Mouse (Mus musculus) midbrain, embryonic 14.5 days (tissue): ENCODE results near the gene Zfp322a. TPM values are rescaled to one million over a fixed set of nuclear protein-coding genes. Genes with fewer than 3 reads are reported as not detected.

Experiments
- ATAC-seq: fragments of 200-750 bp; cut with Nextera tagmentation; 2 replicates; pipeline ENCODE4 v1.8.0; 2017; ENCODE audit warnings: moderate number of reproducible peaks, moderate library complexity; ENCODE audit not compliant: low FRiP score, low TSS enrichment
- DNase-seq: peaks from one replicate; pipeline ENCODE4 v3.0.0-alpha.2; 2015
- H3K27ac ChIP-seq: fragments of 300-500 bp; sonication (generic); replicated peaks from 2 replicates; pipeline ENCODE4 v1.5.1; 2014; ENCODE audit warnings: mild to moderate bottlenecking, low read depth, low read length, moderate library complexity
- H3K27me3 ChIP-seq: fragments of 300-500 bp; sonication (generic); 2 replicates; pipeline ENCODE4 v1.6.1; 2014; ENCODE audit warnings: low read length, control low read depth, mixed read lengths; ENCODE audit not compliant: control insufficient read depth, insufficient read depth
- H3K36me3 ChIP-seq: fragments of 300-500 bp; sonication (generic); 2 replicates; pipeline ENCODE4 v1.6.1; 2014; ENCODE audit warnings: low read length, control low read depth; ENCODE audit not compliant: control insufficient read depth, insufficient read depth
- H3K4me1 ChIP-seq: fragments of 300-500 bp; sonication (generic); 2 replicates; pipeline ENCODE4 v1.6.1; 2014; ENCODE audit warnings: mild to moderate bottlenecking, antibody characterized with exemption, low read length, control low read depth; ENCODE audit not compliant: control insufficient read depth, insufficient read depth
- H3K4me2 ChIP-seq: fragments of 300-500 bp; sonication (generic); 2 replicates; pipeline ENCODE4 v1.6.1; 2014; ENCODE audit warnings: mild to moderate bottlenecking, low read length, moderate library complexity
- H3K4me3 ChIP-seq: fragments of 300-500 bp; sonication (generic); replicated peaks from 2 replicates; pipeline ENCODE4 v1.5.1; 2014; ENCODE audit warnings: low read depth, low read length
- H3K9ac ChIP-seq: fragments of 300-500 bp; sonication (generic); replicated peaks from 2 replicates; pipeline ENCODE4 v1.6.1; 2014; ENCODE audit warnings: mild to moderate bottlenecking, low read length, moderate library complexity
- H3K9me3 ChIP-seq: fragments of 300-500 bp; sonication (generic); 2 replicates; pipeline ENCODE4 v1.6.1; 2016; ENCODE audit warnings: low read length, control low read depth, mixed read lengths; ENCODE audit not compliant: control insufficient read depth
- WGBS: fragments of 180-500 bp; shearing (Covaris S2); extraction: QIAGEN DNeasy Blood & Tissue Kit; methylation state at CpG from one replicate; pipeline ENCODE4 v1.1.7; 2014; 5-methylcytosine and 5-hydroxymethylcytosine counted together
- polyA plus RNA-seq: library from polyadenylated mRNA; unstranded; fragments of >200 nt; fragmentation: Nextera tagmentation; extraction: Ambion mirVana; gene quantifications from 2 replicates; pipeline ENCODE4 v1.2.1, GENCODE M21; 2014

The Zfp322a gene
- polyA plus RNA-seq, 1 experiment from 2014 or later, result 64.4 TPM

DNA sequence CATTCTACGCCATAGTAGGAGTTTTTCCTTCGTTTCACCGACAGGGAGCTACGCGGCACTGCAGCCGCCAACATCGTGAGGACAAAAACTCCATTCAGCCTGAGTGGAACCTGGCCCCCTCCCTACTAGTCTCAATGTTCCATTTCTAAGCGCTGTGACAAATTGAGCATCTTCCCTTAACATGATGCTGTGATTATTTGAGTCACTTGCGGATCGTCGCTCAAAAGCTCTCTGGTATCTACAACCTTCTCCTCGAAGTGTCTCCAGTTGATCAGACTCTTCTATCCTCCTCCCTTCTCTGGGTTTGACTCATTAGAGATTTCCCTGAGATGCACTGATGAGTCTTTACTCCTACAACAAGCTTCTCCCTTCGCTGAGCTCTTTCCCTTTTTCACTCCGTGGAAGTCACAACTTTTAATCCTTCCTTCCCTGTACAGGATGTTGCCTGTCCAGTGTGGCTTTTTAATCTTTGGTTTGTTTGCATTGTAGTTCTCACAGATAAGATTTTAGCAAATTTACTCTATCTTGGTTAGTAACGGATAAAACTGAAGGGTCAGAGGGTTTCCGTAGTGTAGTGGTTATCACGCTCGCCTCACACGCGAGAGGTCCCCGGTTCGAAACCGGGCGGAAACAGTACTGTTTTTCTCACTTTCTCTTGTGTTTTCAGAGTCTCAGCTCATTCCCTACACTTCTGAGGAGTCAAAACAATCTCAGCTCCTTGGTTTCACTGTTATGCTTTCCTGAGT is 61.8 kb downstream of the Zfp322a start:
- H3K4me3 ChIP-seq, result peak overlapping the region; percentile 0
- 0 out of 2 replicates have a peak, but pooled peaks cover 5% of the 10 kb centered on the region for H3K4me1 ChIP-seq
- ATAC-seq, result no peak
- no peak overlapping the region for H3K27ac ChIP-seq
- H3K4me2 ChIP-seq, result peak overlapping the region; percentile 13
- H3K36me3 ChIP-seq, result no peaks in the 10 kb centered on the region
- DNase-seq, result peak; percentile 59
- no peaks in the 10 kb centered on the region for H3K9me3 ChIP-seq
- H3K27me3 ChIP-seq, result peaks cover 58% of the 10 kb centered on the region
- no peak overlapping the region for H3K9ac ChIP-seq
- 2% methylated on average over 24 of the region's 24 CpGs for WGBS

- no peak for ATAC-seq
- no peak for DNase-seq
- no peak overlapping the region for H3K27ac ChIP-seq
- peak overlapping the region; percentile 13 for H3K4me2 ChIP-seq
- 0 out of 2 replicates have a peak, but pooled peaks cover 5% of the 10 kb centered on the region for H3K4me1 ChIP-seq
- no peaks in the 10 kb centered on the region for H3K36me3 ChIP-seq
- H3K9ac ChIP-seq, result no peak overlapping the region
- 12% methylated on average over 10 of the region's 10 CpGs for WGBS
- peaks cover 54% of the 10 kb centered on the region for H3K27me3 ChIP-seq
- H3K4me3 ChIP-seq, result peak overlapping the region; percentile 0; the same call in 1 of the 2 replicates
- no peaks in the 10 kb centered on the region for H3K9me3 ChIP-seq
These were observed 62.3 kb downstream of the Zfp322a start for GRCm38 (mm10) chr13:23306707-23307068.

Other genes with a start within 250 kb of the Zfp322a start
- gene Vmn1r218, start 236.1 kb downstream of the Zfp322a start, polyA plus RNA-seq, result not detected in 2 replicates
- gene Vmn1r219, start 209.9 kb downstream of the Zfp322a start, polyA plus RNA-seq, result not detected in 2 replicates
- gene Vmn1r220, start 181.2 kb downstream of the Zfp322a start, polyA plus RNA-seq, result not detected in 2 replicates
- gene Vmn1r221, start 155.1 kb downstream of the Zfp322a start, polyA plus RNA-seq, result not detected in 2 replicates
- gene Vmn1r222, start 133.3 kb downstream of the Zfp322a start, polyA plus RNA-seq, result not detected in 2 replicates
- not detected in 2 replicates for gene Vmn1r223, start 122.1 kb downstream of the Zfp322a start, polyA plus RNA-seq
- gene Abt1, start 54.7 kb upstream of the Zfp322a start, polyA plus RNA-seq, result 9.3 and 9.9 TPM in 2 replicates
- 0.09 TPM in 1 of 2 replicates, not detected in the other for gene Btn1a1, start 96.7 kb upstream of the Zfp322a start, polyA plus RNA-seq
- gene Btn2a2, start 119.6 kb upstream of the Zfp322a start, polyA plus RNA-seq, result not detected in 2 replicates
- gene Hist1h4h, start 161.8 kb upstream of the Zfp322a start, polyA plus RNA-seq, result 4.1 and 6.4 TPM in 2 replicates
- gene Hist1h2af, start 164.7 kb upstream of the Zfp322a start, polyA plus RNA-seq, result 3.4 and 4.6 TPM in 2 replicates
- 0.77 and 1.4 TPM in 2 replicates for gene Hist1h3g, start 166.2 kb upstream of the Zfp322a start, polyA plus RNA-seq
- gene Hist1h2bh, start 174.2 kb upstream of the Zfp322a start, polyA plus RNA-seq, result 0.13 and 0.30 TPM in 2 replicates
- gene Hist1h3f, start 174.8 kb upstream of the Zfp322a start, polyA plus RNA-seq, result 0.32 and 0.47 TPM in 2 replicates
- not detected in 2 replicates for gene Hist1h4f, start 182.4 kb upstream of the Zfp322a start, polyA plus RNA-seq
- 0.11 and 0.18 TPM in 2 replicates for gene Hist1h1d, start 184.1 kb upstream of the Zfp322a start, polyA plus RNA-seq
- 3.1 and 3.8 TPM in 2 replicates for gene Hist1h3e, start 193.2 kb upstream of the Zfp322a start, polyA plus RNA-seq
- gene Hist1h2ae, start 202.0 kb upstream of the Zfp322a start, polyA plus RNA-seq, result 30.2 and 34.0 TPM in 2 replicates
- gene Hist1h2bg, start 202.2 kb upstream of the Zfp322a start, polyA plus RNA-seq, result 1.4 and 2.6 TPM in 2 replicates
- 1.5 and 2.7 TPM in 2 replicates for gene Hist1h2bf, start 205.0 kb upstream of the Zfp322a start, polyA plus RNA-seq
- gene Hist1h2ad, start 205.2 kb upstream of the Zfp322a start, polyA plus RNA-seq, result 2.1 and 2.2 TPM in 2 replicates
- 1.6 and 2.0 TPM in 2 replicates for gene Hist1h3d, start 206.6 kb upstream of the Zfp322a start, polyA plus RNA-seq
- gene Hist1h4d, start 212.4 kb upstream of the Zfp322a start, polyA plus RNA-seq, result 38.1 and 40.0 TPM in 2 replicates